In the genomic region with DNA sequence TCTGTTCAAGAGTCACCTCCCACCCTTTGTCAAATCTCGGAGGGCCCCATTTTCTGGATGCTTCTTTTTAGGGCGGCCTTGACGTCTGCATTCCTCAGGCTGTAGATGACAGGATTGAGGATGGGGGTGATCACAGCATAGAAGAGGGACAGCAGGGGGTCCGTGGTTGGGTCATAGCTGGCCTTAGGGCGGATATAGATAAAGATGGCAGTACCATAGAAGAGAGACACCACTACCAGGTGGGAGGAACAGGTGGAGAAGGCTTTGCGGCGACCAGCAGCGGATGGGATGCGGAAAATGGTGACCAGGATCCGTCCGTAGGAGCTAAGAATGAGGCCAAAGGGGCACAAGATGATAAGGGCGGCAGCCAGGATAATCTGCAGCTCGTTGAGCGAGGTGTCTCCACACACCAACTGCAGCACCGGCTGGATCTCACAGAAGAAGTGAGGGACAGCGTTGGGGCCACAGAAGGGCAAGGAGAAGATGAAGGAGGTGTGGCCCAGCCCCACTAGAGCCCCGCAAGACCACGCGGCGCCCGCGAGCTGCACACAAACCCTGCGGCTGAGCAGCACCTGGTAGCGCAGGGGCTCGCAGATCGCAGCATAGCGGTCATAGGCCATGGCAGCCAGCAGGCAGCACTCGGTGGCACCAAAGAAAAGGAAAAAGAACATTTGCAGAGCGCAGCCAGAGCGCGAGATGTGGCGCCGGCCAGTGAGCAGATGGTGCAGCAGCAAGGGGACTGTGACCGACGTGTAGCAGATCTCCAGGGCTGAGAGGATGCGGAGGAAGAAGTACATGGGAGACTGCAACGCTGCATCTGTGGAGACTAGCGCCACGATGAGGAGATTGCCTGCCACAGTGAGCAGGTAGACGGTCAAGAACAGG, we compare ENCODE assay signal across 8 mouse cellular contexts. TPM values are rescaled to one million over a fixed set of nuclear protein-coding genes. Genes with fewer than 3 reads are reported as not detected.
A peak's percentile ranks its signal among the peaks of the same experiment; 100 is the strongest.
DNase-seq lines count a peak whose midpoint lies in the region; ATAC-seq lines count a peak whose summit lies in the region.

No protein-coding gene starts in this region.

- intact Hi-C loops in heart, postnatal 36 days (cut with DNase I), result no loop called here

- DNase-seq in heart, embryonic 10.5 days (ENCODE audit: low spot score), result no peak
- no peak for DNase-seq in heart, postnatal 36 days
- peak; percentile 69 for DNase-seq in R1 (ENCODE audit: low read depth, low spot score)
- DNase-seq in midbrain, embryonic 11.5 days (ENCODE audit: low spot score, missing footprints), result peak; percentile 85
- no peak for DNase-seq in ovary, postnatal 36 days (ENCODE audit: low spot score)
- DNase-seq in adrenal gland, adult 18-20 months (ENCODE audit: low spot score in 2 of 2), result no peak

- no peaks in the 10 kb centered on the region for H3K36me3 ChIP-seq in heart, embryonic 10.5 days
- H3K36me3 ChIP-seq in forebrain, embryonic 15.5 days, result no peaks in the 10 kb centered on the region
- H3K36me3 ChIP-seq in midbrain, embryonic 11.5 days (ENCODE audit: control insufficient read depth, insufficient read depth, low read length), result no peaks in the 10 kb centered on the region

- peak overlapping the region; percentile 50 for H3K4me2 ChIP-seq in forebrain, embryonic 15.5 days (replicated peaks)
- H3K4me2 ChIP-seq in midbrain, embryonic 11.5 days, result peak overlapping the region; percentile 56

- 13% methylated on average over 40 of the region's 40 CpGs for WGBS in heart, embryonic 10.5 days
- WGBS in forebrain, embryonic 15.5 days, result 18% methylated on average over 40 of the region's 40 CpGs
- 18% methylated on average over 40 of the region's 40 CpGs for WGBS in midbrain, embryonic 11.5 days

- ATAC-seq in forebrain, embryonic 15.5 days (replicated peaks), result peak; percentile 43; the same call in 1 of the 2 replicates
- peak; percentile 65 for ATAC-seq in midbrain, embryonic 11.5 days (ENCODE audit: low FRiP score)
- no peak for ATAC-seq in erythroblast, adult 5-6 weeks (replicated peaks; ENCODE audit: low FRiP score, poor library complexity, severe bottlenecking)

- peak overlapping the region; percentile 56 for H3K4me3 ChIP-seq in heart, embryonic 10.5 days
- peak overlapping the region; percentile 41 for H3K4me3 ChIP-seq in forebrain, embryonic 15.5 days
- peak overlapping the region; percentile 30 for H3K4me3 ChIP-seq in midbrain, embryonic 11.5 days (ENCODE audit: low read depth, low read length)

- peaks cover 27% of the 10 kb centered on the region for H3K27me3 ChIP-seq in heart, embryonic 10.5 days (ENCODE audit: insufficient read depth, poor library complexity, severe bottlenecking)
- peaks cover 8% of the 10 kb centered on the region for H3K27me3 ChIP-seq in forebrain, embryonic 15.5 days
- H3K27me3 ChIP-seq in midbrain, embryonic 11.5 days (ENCODE audit: control insufficient read depth, insufficient read depth, low read length), result peaks cover 8% of the 10 kb centered on the region

- no peaks in the 10 kb centered on the region for H3K9me3 ChIP-seq in heart, embryonic 10.5 days
- H3K9me3 ChIP-seq in forebrain, embryonic 15.5 days, result no peaks in the 10 kb centered on the region
- H3K9me3 ChIP-seq in midbrain, embryonic 11.5 days (ENCODE audit: control insufficient read depth, low read length), result no peaks in the 10 kb centered on the region

- peak overlapping the region; percentile 40 for H3K9ac ChIP-seq in forebrain, embryonic 15.5 days (replicated peaks)
- peak overlapping the region; percentile 47 for H3K9ac ChIP-seq in midbrain, embryonic 11.5 days (ENCODE audit: low read length)

- H3K27ac ChIP-seq in heart, embryonic 10.5 days, result no peak overlapping the region
- H3K27ac ChIP-seq in forebrain, embryonic 15.5 days (replicated peaks), result no peak overlapping the region
- H3K27ac ChIP-seq in midbrain, embryonic 11.5 days (ENCODE audit: low read depth, low read length), result no peak overlapping the region

- peaks cover 7% of the 10 kb centered on the region for H3K4me1 ChIP-seq in heart, embryonic 10.5 days
- H3K4me1 ChIP-seq in forebrain, embryonic 15.5 days, result peaks cover 6% of the 10 kb centered on the region
- H3K4me1 ChIP-seq in midbrain, embryonic 11.5 days (ENCODE audit: control insufficient read depth, insufficient read depth, low read length), result no peaks in the 10 kb centered on the region

RNA-seq across cellular contexts. Expression of gene Olfr95, which starts 1.8 kb away (rescaled TPM):
- polyA plus RNA-seq in heart, embryonic 10.5 days (2016; fragmentation: Nextera tagmentation; extraction: Ambion mirVana), result not detected in 2 replicates
- not detected for total RNA-seq in heart, postnatal 36 days (2021)
- polyA plus RNA-seq in forebrain, embryonic 15.5 days (2015; fragmentation: Nextera tagmentation; extraction: Ambion mirVana), result not detected in 2 replicates
- polyA plus RNA-seq in midbrain, embryonic 11.5 days (2014; fragmentation: Nextera tagmentation; extraction: Ambion mirVana), result not detected in 2 replicates
- total RNA-seq in erythroblast, adult 5-6 weeks (2015; ENCODE audit: low replicate concordance), result not detected in 2 replicates
- not detected in 2 replicates for total RNA-seq in erythroblast, adult 5-6 weeks (2017; ENCODE audit: low replicate concordance)
- total RNA-seq in adrenal gland, adult 18-20 months (2021), result not detected

RNA-seq across cellular contexts. Expression of gene Olfr96, which starts 8.8 kb away (rescaled TPM):
- not detected in 2 replicates for polyA plus RNA-seq in heart, embryonic 10.5 days (2016; fragmentation: Nextera tagmentation; extraction: Ambion mirVana)
- not detected for total RNA-seq in heart, postnatal 36 days (2021)
- polyA plus RNA-seq in forebrain, embryonic 15.5 days (2015; fragmentation: Nextera tagmentation; extraction: Ambion mirVana), result not detected in 2 replicates
- not detected in 2 replicates for polyA plus RNA-seq in midbrain, embryonic 11.5 days (2014; fragmentation: Nextera tagmentation; extraction: Ambion mirVana)
- not detected in 2 replicates for total RNA-seq in erythroblast, adult 5-6 weeks (2015; ENCODE audit: low replicate concordance)
- total RNA-seq in erythroblast, adult 5-6 weeks (2017; ENCODE audit: low replicate concordance), result not detected in 2 replicates
- not detected for total RNA-seq in adrenal gland, adult 18-20 months (2021)

RNA-seq across cellular contexts. Expression of gene Olfr94, which starts 10.3 kb away (rescaled TPM):
- not detected in 2 replicates for polyA plus RNA-seq in heart, embryonic 10.5 days (2016; fragmentation: Nextera tagmentation; extraction: Ambion mirVana)
- not detected for total RNA-seq in heart, postnatal 36 days (2021)
- not detected in 2 replicates for polyA plus RNA-seq in forebrain, embryonic 15.5 days (2015; fragmentation: Nextera tagmentation; extraction: Ambion mirVana)
- not detected in 2 replicates for polyA plus RNA-seq in midbrain, embryonic 11.5 days (2014; fragmentation: Nextera tagmentation; extraction: Ambion mirVana)
- total RNA-seq in erythroblast, adult 5-6 weeks (2015; ENCODE audit: low replicate concordance), result not detected in 2 replicates
- not detected in 2 replicates for total RNA-seq in erythroblast, adult 5-6 weeks (2017; ENCODE audit: low replicate concordance)
- total RNA-seq in adrenal gland, adult 18-20 months (2021), result not detected

RNA-seq across cellular contexts. Expression of gene Ubd, which starts 17.4 kb away (rescaled TPM):
- not detected in 2 replicates for polyA plus RNA-seq in heart, embryonic 10.5 days (2016; fragmentation: Nextera tagmentation; extraction: Ambion mirVana)
- total RNA-seq in heart, postnatal 36 days (2021), result not detected
- not detected in 2 replicates for polyA plus RNA-seq in forebrain, embryonic 15.5 days (2015; fragmentation: Nextera tagmentation; extraction: Ambion mirVana)
- not detected in 2 replicates for polyA plus RNA-seq in midbrain, embryonic 11.5 days (2014; fragmentation: Nextera tagmentation; extraction: Ambion mirVana)
- 5.4 TPM in 1 of 2 replicates, not detected in the other for total RNA-seq in erythroblast, adult 5-6 weeks (2015; ENCODE audit: low replicate concordance)
- total RNA-seq in erythroblast, adult 5-6 weeks (2017; ENCODE audit: low replicate concordance), result 1.7 and 4.7 TPM in 2 replicates
- under 1 TPM in 1 of 2 experiments, not detected in 1; 0.67 TPM for total RNA-seq in adrenal gland, adult 18-20 months (2021)

RNA-seq across cellular contexts. Expression of gene Olfr97, which starts 26.0 kb away (rescaled TPM):
- not detected in 2 replicates for polyA plus RNA-seq in heart, embryonic 10.5 days (2016; fragmentation: Nextera tagmentation; extraction: Ambion mirVana)
- total RNA-seq in heart, postnatal 36 days (2021), result not detected
- polyA plus RNA-seq in forebrain, embryonic 15.5 days (2015; fragmentation: Nextera tagmentation; extraction: Ambion mirVana), result not detected in 2 replicates
- not detected in 2 replicates for polyA plus RNA-seq in midbrain, embryonic 11.5 days (2014; fragmentation: Nextera tagmentation; extraction: Ambion mirVana)
- total RNA-seq in erythroblast, adult 5-6 weeks (2015; ENCODE audit: low replicate concordance), result not detected in 2 replicates
- not detected in 2 replicates for total RNA-seq in erythroblast, adult 5-6 weeks (2017; ENCODE audit: low replicate concordance)
- total RNA-seq in adrenal gland, adult 18-20 months (2021), result not detected

Comparison
In these comparisons a context has a peak if more than half of its experiments do, and no peak if none do; other contexts are left out.
1. DNase-seq: peak in R1 (single experiment) and midbrain, embryonic 11.5 days (single experiment); none in heart, embryonic 10.5 days (single experiment), heart, postnatal 36 days (0 of 2), ovary, postnatal 36 days (single experiment) and adrenal gland, adult 18-20 months (0 of 2).
2. Peak in every context shown above with its lines, with median percentiles within 50 percentile points of each other: H3K4me3 ChIP-seq.